Mouse (Mus musculus): ENCODE measurements around the gene Mxra8. TPM values are rescaled to one million over a fixed set of nuclear protein-coding genes. Genes with fewer than 3 reads are reported as not detected.

Gene Mxra8
- polyA plus RNA-seq, 1 experiment from 2014 or later = 37.6 TPM

DNA sequence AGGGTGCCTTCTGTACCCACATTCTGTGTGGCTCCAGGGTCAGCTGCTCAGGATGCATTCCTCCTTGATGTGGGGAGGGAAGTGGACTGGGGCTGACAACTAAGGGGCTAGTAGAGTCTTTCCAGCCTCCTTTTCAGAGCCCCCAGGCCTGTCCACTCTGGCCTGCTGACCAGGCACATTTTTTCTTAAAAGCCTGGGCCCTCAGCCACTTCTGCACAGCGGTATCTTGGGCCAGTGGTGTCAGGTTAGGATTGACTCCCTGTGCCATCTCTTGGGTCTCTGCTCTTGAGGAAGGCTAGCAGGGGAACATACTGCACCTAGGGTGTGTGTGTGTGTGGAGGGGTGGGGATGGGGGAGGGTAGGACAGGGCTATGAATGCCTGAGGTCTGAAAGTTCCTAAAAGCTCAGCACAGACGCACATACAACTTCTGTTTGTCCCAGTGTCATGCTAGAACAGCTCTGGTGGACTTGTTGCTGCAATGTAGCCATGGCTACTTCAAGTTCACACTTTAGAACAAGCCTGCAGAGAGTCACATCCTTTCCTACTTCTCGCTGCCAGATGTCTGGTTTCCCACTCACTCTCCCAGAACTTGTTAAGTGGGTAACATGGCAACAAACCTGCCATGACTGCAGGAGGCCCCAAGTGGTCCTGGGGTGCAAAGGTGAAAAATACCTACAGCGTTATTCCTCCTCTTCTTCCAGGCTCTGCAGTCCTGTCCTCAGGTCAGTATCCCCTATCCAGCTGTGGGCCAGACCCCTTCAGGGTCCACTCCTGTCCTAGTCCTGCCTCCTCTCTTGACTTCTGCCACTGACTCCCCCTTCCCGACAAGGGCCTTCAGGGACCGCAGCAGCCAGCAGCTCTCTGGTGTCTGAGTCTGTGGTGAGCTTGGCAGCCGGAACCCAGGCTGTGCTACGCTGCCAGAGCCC is 859 bp downstream of the Mxra8 start:
- Histone ChIP-seq H3K27ac (peak overlapping the region; percentile 85), H3K4me3 (peak overlapping the region; percentile 56), H3K4me1 (peaks cover 42% of the 10 kb centered on the region), H3K36me3 (replicated peaks) (peaks cover 24% of the 10 kb centered on the region), H3K27me3 (ENCODE audit: poor library complexity, severe bottlenecking) (peaks cover 30% of the 10 kb centered on the region), H3K9me3 (no peaks in the 10 kb centered on the region; the same call in 1 of the 2 replicates)
- DNase-seq (ENCODE audit: extremely low spot score, low spot score) = no peak
- 7% methylated on average over 8 of the region's 8 CpGs for WGBS

DNA sequence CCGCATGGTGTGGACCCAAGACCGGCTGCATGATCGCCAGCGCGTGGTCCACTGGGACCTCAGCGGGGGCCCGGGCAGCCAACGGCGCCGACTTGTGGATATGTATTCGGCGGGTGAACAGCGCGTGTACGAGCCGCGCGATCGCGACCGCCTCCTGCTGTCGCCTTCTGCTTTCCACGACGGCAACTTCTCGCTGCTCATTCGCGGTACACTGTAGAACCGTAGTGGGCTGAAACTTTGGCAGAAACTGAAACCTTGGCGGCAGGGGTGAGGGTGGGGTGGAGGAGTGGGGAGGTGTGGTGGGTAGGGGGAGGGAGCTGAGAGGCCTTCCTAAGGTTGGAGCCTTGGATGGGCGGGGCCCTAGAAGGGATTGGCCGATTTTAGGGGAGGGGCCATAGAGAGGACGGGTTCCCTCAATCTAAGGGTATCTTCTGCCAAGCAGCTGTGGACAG is 1.5 kb downstream of the Mxra8 start:
- H3K4me1 ChIP-seq = peaks cover 42% of the 10 kb centered on the region
- DNase-seq (ENCODE audit: extremely low spot score, low spot score) = peak; percentile 55
- peaks cover 24% of the 10 kb centered on the region for H3K36me3 ChIP-seq (replicated peaks)
- peak overlapping the region; percentile 56 for H3K4me3 ChIP-seq
- H3K27me3 ChIP-seq (ENCODE audit: poor library complexity, severe bottlenecking) = peaks cover 30% of the 10 kb centered on the region
- no peaks in the 10 kb centered on the region; the same call in 1 of the 2 replicates for H3K9me3 ChIP-seq
- WGBS = under 1% methylated on average over 32 of the region's 32 CpGs
- H3K27ac ChIP-seq = peak overlapping the region; percentile 73

DNA sequence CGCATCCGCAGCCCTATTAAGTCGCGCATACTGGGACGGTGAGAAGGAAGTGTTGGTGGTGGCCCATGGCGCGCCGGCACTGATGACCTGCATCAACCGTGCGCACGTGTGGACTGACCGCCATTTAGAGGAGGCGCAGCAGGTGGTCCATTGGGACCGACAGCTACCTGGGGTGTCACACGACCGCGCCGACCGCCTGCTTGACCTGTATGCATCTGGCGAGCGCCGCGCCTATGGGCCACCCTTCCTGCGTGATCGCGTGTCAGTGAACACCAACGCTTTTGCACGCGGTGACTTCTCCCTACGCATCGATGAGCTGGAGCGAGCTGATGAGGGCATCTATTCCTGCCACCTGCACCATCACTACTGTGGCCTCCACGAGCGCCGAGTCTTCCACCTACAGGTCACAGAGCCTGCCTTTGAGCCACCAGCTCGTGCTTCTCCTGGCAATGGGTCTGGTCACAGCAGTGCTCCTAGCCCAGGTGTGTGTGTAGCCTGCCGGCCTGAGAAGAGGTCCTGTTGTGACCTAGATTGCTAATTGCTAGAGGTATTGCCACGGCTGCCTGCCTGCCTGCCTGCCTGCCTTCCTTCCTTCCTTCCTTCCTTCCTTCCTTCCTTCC is 2.3 kb downstream of the Mxra8 start:
- DNase-seq (ENCODE audit: extremely low spot score, low spot score) = no peak
- Histone ChIP-seq H3K4me1 (peaks cover 48% of the 10 kb centered on the region), H3K4me3 (peak overlapping the region; percentile 56), H3K36me3 (replicated peaks) (peaks cover 24% of the 10 kb centered on the region), H3K9me3 (no peaks in the 10 kb centered on the region; the same call in 1 of the 2 replicates), H3K27me3 (ENCODE audit: poor library complexity, severe bottlenecking) (peaks cover 30% of the 10 kb centered on the region), H3K27ac (0 out of 2 replicates have a peak overlapping the region, but pooled peaks have one; percentile 73)
- WGBS = 35% methylated on average over 38 of the region's 38 CpGs

- H3K4me1 ChIP-seq = peaks cover 52% of the 10 kb centered on the region
- 91% methylated on average over 5 of the region's 5 CpGs for WGBS
- H3K27ac ChIP-seq = no peak overlapping the region
- H3K9me3 ChIP-seq = no peaks in the 10 kb centered on the region
- H3K27me3 ChIP-seq (ENCODE audit: poor library complexity, severe bottlenecking) = peaks cover 30% of the 10 kb centered on the region
- peaks cover 24% of the 10 kb centered on the region for H3K36me3 ChIP-seq (replicated peaks)
- DNase-seq (ENCODE audit: extremely low spot score, low spot score) = no peak
- no peak overlapping the region for H3K4me3 ChIP-seq
Measured at GRCm38 (mm10) chr4:155843231-155843630, 3.8 kb downstream of the Mxra8 start.

- Histone ChIP-seq H3K27ac (peak within 1 kb of the TSS; percentile 90), H3K36me3 (replicated peaks) (peaks cover 33% of the 10 kb centered on the region), H3K4me1 (peaks cover 40% of the 10 kb centered on the region), H3K9me3 (no peaks in the 10 kb centered on the region), H3K27me3 (ENCODE audit: poor library complexity, severe bottlenecking) (peaks cover 9% of the 10 kb centered on the region), H3K4me3 (peak within 1 kb of the TSS; percentile 88)
- DNase-seq (ENCODE audit: extremely low spot score, low spot score) = peak; percentile 90
- 2% methylated on average over 65 of the region's 65 CpGs for WGBS
Measured at GRCm38 (mm10) chr4:155846871-155847578, 7.5 kb downstream of the Mxra8 start, which contains the start of gene Dvl1. Gene Dvl1 (plus strand): TSS chr4:155847402.

DNA sequence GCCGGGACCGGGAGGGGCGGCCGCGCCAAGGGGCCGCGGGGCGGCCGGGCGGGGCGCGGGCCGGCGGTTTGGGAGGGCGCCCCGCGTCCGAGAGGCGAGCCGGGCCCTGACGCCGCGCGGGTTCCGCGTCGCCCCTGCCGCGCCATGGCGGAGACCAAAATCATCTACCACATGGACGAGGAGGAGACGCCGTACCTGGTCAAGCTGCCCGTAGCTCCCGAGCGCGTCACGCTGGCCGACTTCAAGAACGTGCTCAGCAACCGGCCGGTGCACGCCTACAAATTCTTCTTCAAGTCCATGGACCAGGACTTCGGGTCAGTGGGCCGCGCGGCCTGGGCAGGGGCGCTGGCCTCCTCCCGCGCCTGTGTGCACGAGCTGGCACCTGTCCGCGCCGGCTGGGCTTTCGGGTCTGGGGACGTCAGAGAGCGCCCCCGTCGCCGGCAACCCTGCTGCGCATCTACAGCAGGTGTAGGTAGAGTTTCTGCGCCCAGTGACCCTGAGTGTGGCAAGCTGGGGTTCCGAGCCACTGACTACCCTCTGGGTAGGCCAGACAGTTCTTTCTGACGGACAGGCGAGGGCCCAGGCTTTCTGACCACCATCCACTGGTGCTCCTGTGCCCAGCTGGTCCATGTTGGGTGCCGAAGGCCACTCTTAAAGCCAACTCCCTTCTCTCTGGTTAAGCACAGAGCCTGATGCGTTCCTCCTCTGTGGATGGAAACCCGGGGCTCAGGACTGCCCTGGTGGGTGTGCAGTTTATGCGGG is 8.3 kb downstream of the Mxra8 start:
- DNase-seq (ENCODE audit: extremely low spot score, low spot score) = peak; percentile 63
- Histone ChIP-seq H3K4me3 (peak overlapping the region; percentile 88), H3K27me3 (ENCODE audit: poor library complexity, severe bottlenecking) (peaks cover 1% of the 10 kb centered on the region), H3K4me1 (peaks cover 40% of the 10 kb centered on the region), H3K9me3 (no peaks in the 10 kb centered on the region), H3K27ac (peak overlapping the region; percentile 90), H3K36me3 (replicated peaks) (peaks cover 30% of the 10 kb centered on the region)
- 2% methylated on average over 69 of the region's 69 CpGs for WGBS

- H3K27ac ChIP-seq = peak overlapping the region; percentile 90
- H3K36me3 ChIP-seq (replicated peaks) = peaks cover 30% of the 10 kb centered on the region
- peak overlapping the region; percentile 88 for H3K4me3 ChIP-seq
- DNase-seq (ENCODE audit: extremely low spot score, low spot score) = no peak
- H3K9me3 ChIP-seq = no peaks in the 10 kb centered on the region
- no peaks in the 10 kb centered on the region for H3K27me3 ChIP-seq (ENCODE audit: poor library complexity, severe bottlenecking)
- 58% methylated on average over 7 of the region's 7 CpGs for WGBS
- peaks cover 40% of the 10 kb centered on the region for H3K4me1 ChIP-seq
Measured at GRCm38 (mm10) chr4:155848434-155849095, 9.1 kb downstream of the Mxra8 start.

GRCm38 (mm10) chr4:155849391-155849790 is 9.9 kb downstream of the Mxra8 start:
- H3K4me1 ChIP-seq = peaks cover 40% of the 10 kb centered on the region
- no peak for DNase-seq (ENCODE audit: extremely low spot score, low spot score)
- no peak overlapping the region for H3K27ac ChIP-seq
- no peaks in the 10 kb centered on the region for H3K9me3 ChIP-seq
- 88% methylated on average over 2 of the region's 2 CpGs for WGBS
- H3K4me3 ChIP-seq = peak overlapping the region; percentile 88; the same call in 1 of the 2 replicates
- H3K36me3 ChIP-seq (replicated peaks) = peaks cover 33% of the 10 kb centered on the region
- H3K27me3 ChIP-seq (ENCODE audit: poor library complexity, severe bottlenecking) = no peaks in the 10 kb centered on the region

DNA sequence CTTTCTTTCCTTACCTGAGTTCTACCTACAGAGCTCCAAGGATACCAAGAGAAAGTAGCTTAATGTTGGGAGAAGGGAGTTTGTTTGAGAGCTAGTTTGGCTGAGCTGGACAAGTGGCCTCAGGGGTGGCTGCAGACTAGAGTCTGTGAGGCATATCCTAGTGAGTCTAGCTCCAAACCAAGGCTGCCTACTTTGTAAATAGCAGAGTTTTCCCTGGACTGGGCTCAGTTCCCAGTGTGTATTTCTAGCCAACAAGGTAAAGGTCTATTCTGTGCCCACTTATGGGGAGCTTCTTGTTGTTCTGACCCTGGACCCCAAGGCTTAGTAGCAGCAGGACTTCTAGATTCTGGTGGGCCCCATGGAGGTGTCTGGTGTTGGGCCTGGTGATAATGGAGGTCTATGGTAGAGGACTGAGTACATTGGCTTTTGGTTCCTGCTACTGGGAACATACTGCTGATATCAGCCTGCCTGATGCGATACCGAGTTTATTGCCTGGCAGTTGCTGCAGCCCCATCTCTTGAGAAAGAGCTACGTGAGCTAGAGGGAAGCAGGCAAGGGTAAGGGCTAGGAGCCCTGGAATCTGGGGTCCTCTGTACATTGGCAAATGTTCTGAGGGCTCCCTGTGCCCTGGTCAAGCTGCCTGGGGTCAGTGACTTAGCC is 10.4 kb downstream of the Mxra8 start:
- no peak for DNase-seq (ENCODE audit: extremely low spot score, low spot score)
- Histone ChIP-seq H3K4me1 (peaks cover 40% of the 10 kb centered on the region), H3K27ac (no peak overlapping the region), H3K27me3 (ENCODE audit: poor library complexity, severe bottlenecking) (no peaks in the 10 kb centered on the region), H3K36me3 (replicated peaks) (peaks cover 38% of the 10 kb centered on the region), H3K4me3 (peak overlapping the region; percentile 6; the same call in 1 of the 2 replicates), H3K9me3 (no peaks in the 10 kb centered on the region)
- 92% methylated on average over 3 of the region's 3 CpGs for WGBS

DNA sequence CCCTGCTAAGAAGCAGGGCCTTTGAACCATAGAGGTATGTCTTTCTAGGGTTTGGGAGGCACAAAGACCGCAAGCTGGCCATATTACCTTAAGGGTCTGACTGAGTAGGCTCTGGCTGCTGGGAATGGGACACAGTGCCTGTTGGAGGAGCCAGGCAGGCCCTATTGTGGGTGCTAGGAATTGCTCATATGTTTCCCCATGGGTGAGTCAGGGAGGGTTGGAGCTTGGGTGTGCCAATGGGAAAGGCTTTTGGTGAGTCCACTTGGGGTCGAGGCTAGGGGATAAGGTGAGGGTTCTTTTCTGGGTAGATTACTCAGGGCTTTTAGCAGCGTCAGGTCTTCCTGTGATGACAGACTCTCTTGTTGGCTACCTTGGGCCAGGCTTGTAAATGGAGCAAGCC is 11.9 kb downstream of the Mxra8 start:
- H3K4me1 ChIP-seq = peaks cover 39% of the 10 kb centered on the region
- no peak for DNase-seq (ENCODE audit: extremely low spot score, low spot score)
- H3K27me3 ChIP-seq (ENCODE audit: poor library complexity, severe bottlenecking) = no peaks in the 10 kb centered on the region
- no peak overlapping the region for H3K27ac ChIP-seq
- WGBS = 94% methylated on average over 3 of the region's 3 CpGs
- no peaks in the 10 kb centered on the region for H3K9me3 ChIP-seq
- H3K36me3 ChIP-seq (replicated peaks) = peaks cover 53% of the 10 kb centered on the region
- no peak overlapping the region for H3K4me3 ChIP-seq

GRCm38 (mm10) chr4:155851951-155852411 is 12.5 kb downstream of the Mxra8 start:
- H3K27me3 ChIP-seq (ENCODE audit: poor library complexity, severe bottlenecking) = no peaks in the 10 kb centered on the region
- H3K4me3 ChIP-seq = no peak overlapping the region
- peaks cover 33% of the 10 kb centered on the region for H3K4me1 ChIP-seq
- H3K27ac ChIP-seq = no peak overlapping the region
- peaks cover 59% of the 10 kb centered on the region for H3K36me3 ChIP-seq (replicated peaks)
- H3K9me3 ChIP-seq = no peaks in the 10 kb centered on the region
- WGBS = 86% methylated on average over 2 of the region's 2 CpGs
- no peak for DNase-seq (ENCODE audit: extremely low spot score, low spot score)

All from forebrain, embryonic 10.5 days (tissue).